Mouse (Mus musculus) ES-CJ7 (cell line): ENCODE measurements at regions not wholly inside any gene's neighbourhood (a gene's known extent, or its start where the extent isn't known, plus 50 kb on each side); places are given as distances from the start of the nearest gene placed in this dataset.

Experiments
- DNase-seq: peaks from one replicate; pipeline ENCODE4 v3.0.0; 2011; ENCODE audit warnings: low read depth, low spot score

- peak; percentile 72 for DNase-seq
Measured at GRCm38 (mm10) chr16:89294006-89294405, 88.3 kb downstream of the Krtap20-2 start.

- DNase-seq: no peak
Measured at GRCm38 (mm10) chr16:89296620-89297019, 91.0 kb downstream of the Krtap20-2 start.
